Mouse (Mus musculus) olfactory bulb, adult 2 months (tissue): Measurements from ENCODE around the gene Arap1. TPM values are rescaled to one million over a fixed set of nuclear protein-coding genes. Genes with fewer than 3 reads are reported as not detected.

Source experiments
- H3K27ac ChIP-seq: fragments of 200-500 bp; 2 replicates; pipeline ENCODE4 v1.5.1; 2012; ENCODE audit warnings: low read depth, low read length; ENCODE audit not compliant: insufficient read depth
- H3K4me1 ChIP-seq: fragments of 200-500 bp; 2 replicates; pipeline ENCODE4 v1.6.1; 2012; ENCODE audit warnings: low read length; ENCODE audit not compliant: control insufficient read depth, insufficient read depth
- H3K4me3 ChIP-seq: fragments of 200-500 bp; 2 replicates; pipeline ENCODE4 v1.5.1; 2012; ENCODE audit warnings: mild to moderate bottlenecking, low read depth, low read length, moderate library complexity; ENCODE audit not compliant: insufficient read depth
- CTCF ChIP-seq: fragments of 200-500 bp; IDR thresholded peaks from 2 replicates; pipeline ENCODE4 v1.5.1; 2012; ENCODE audit warnings: low read depth, mild to moderate bottlenecking, low read length, moderate library complexity; ENCODE audit not compliant: insufficient read depth
- POLR2A ChIP-seq: fragments of 200-500 bp; IDR thresholded peaks from 2 replicates; pipeline ENCODE4 v1.6.1; 2012; ENCODE audit warnings: mild to moderate bottlenecking, low read depth, low read length, moderate library complexity; ENCODE audit not compliant: insufficient read depth
- WGBS: fragments of 180-500 bp; shearing (Covaris S2); methylation state at CpG from one replicate; pipeline ENCODE4 v1.1.7; 2018; 5-methylcytosine and 5-hydroxymethylcytosine counted together
- polyA plus RNA-seq: library from polyadenylated mRNA; stranded (reverse); fragments of >200 nt; gene quantifications from 2 replicates; pipeline ENCODE4 v1.2.4, GENCODE M21; 2012; ENCODE audit warnings: low replicate concordance; ENCODE audit not compliant: missing spikeins, insufficient read depth, insufficient read length

Gene Arap1
- polyA plus RNA-seq, 1 experiment: not detected

- TF ChIP-seq CTCF: no peak
- TF ChIP-seq POLR2A: no peak
- WGBS: 57% methylated on average over 6 of the region's 6 CpGs
- H3K4me3 ChIP-seq: no peak overlapping the region
- peaks cover 63% of the 10 kb centered on the region for H3K4me1 ChIP-seq
- peak overlapping the region; percentile 28; the same call in 1 of the 2 replicates for H3K27ac ChIP-seq
These were observed 107.3 kb downstream of the Arap1 start for GRCm38 (mm10) chr7:101455141-101455540.

- TF ChIP-seq CTCF: no peak
- no peak for TF ChIP-seq POLR2A
- H3K27ac ChIP-seq: peak overlapping the region; percentile 52
- peak overlapping the region; percentile 7; the same call in 1 of the 2 replicates for H3K4me3 ChIP-seq
- H3K4me1 ChIP-seq: peaks cover 73% of the 10 kb centered on the region
- 62% methylated on average over 4 of the region's 4 CpGs for WGBS
These were observed 108.5 kb downstream of the Arap1 start for GRCm38 (mm10) chr7:101456318-101456717.

- Histone ChIP-seq H3K27ac (no peak overlapping the region), H3K4me3 (no peak overlapping the region), H3K4me1 (peaks cover 78% of the 10 kb centered on the region)
- no peak for TF ChIP-seq CTCF
- no peak for TF ChIP-seq POLR2A
- 71% methylated on average over 5 of the region's 5 CpGs for WGBS
These were observed 108.9 kb downstream of the Arap1 start for GRCm38 (mm10) chr7:101456789-101457188.

GRCm38 (mm10) chr7:101457283-101457682 lies 109.4 kb downstream of the Arap1 start:
- H3K27ac ChIP-seq: 0 out of 2 replicates have a peak overlapping the region, but pooled peaks have one; percentile 4
- WGBS: 56% methylated on average over 5 of the region's 5 CpGs
- no peak for TF ChIP-seq CTCF
- TF ChIP-seq POLR2A: no peak
- no peak overlapping the region for H3K4me3 ChIP-seq
- peaks cover 83% of the 10 kb centered on the region for H3K4me1 ChIP-seq

GRCm38 (mm10) chr7:101457801-101458200 lies 109.9 kb downstream of the Arap1 start:
- Histone ChIP-seq H3K4me3 (no peak overlapping the region), H3K4me1 (peaks cover 88% of the 10 kb centered on the region), H3K27ac (0 out of 2 replicates have a peak overlapping the region, but pooled peaks have one; percentile 4)
- 66% methylated on average over 8 of the region's 8 CpGs for WGBS
- TF ChIP-seq CTCF (no peak), POLR2A (no peak)

GRCm38 (mm10) chr7:101458278-101458781 lies 110.5 kb downstream of the Arap1 start:
- no peak overlapping the region for H3K27ac ChIP-seq
- TF ChIP-seq CTCF: no peak
- TF ChIP-seq POLR2A: no peak
- WGBS: 68% methylated on average over 4 of the region's 4 CpGs
- H3K4me3 ChIP-seq: no peak overlapping the region
- peaks cover 88% of the 10 kb centered on the region for H3K4me1 ChIP-seq

- 83% methylated on average over 9 of the region's 9 CpGs for WGBS
- H3K4me3 ChIP-seq: no peak overlapping the region
- TF ChIP-seq POLR2A (no peak), CTCF (no peak)
- no peak overlapping the region for H3K27ac ChIP-seq
- peaks cover 82% of the 10 kb centered on the region for H3K4me1 ChIP-seq
These were observed 111.5 kb downstream of the Arap1 start for GRCm38 (mm10) chr7:101459305-101459813.

- no peak for TF ChIP-seq CTCF
- TF ChIP-seq POLR2A: no peak
- no peak overlapping the region for H3K27ac ChIP-seq
- H3K4me3 ChIP-seq: no peak overlapping the region
- WGBS: 74% methylated on average over 10 of the region's 10 CpGs
- peaks cover 81% of the 10 kb centered on the region for H3K4me1 ChIP-seq
These were observed 112.2 kb downstream of the Arap1 start for GRCm38 (mm10) chr7:101459923-101460607.

- TF ChIP-seq POLR2A (no peak), CTCF (no peak)
- 36% methylated on average over 10 of the region's 10 CpGs for WGBS
- Histone ChIP-seq H3K4me3 (no peak overlapping the region), H3K27ac (no peak overlapping the region), H3K4me1 (peaks cover 82% of the 10 kb centered on the region)
These were observed 112.7 kb downstream of the Arap1 start for GRCm38 (mm10) chr7:101460608-101460957.

GRCm38 (mm10) chr7:101461571-101461970 lies 113.7 kb downstream of the Arap1 start:
- no peak overlapping the region for H3K4me3 ChIP-seq
- no peak overlapping the region for H3K27ac ChIP-seq
- H3K4me1 ChIP-seq: peaks cover 73% of the 10 kb centered on the region
- 88% methylated on average over 11 of the region's 11 CpGs for WGBS
- TF ChIP-seq POLR2A (no peak), CTCF (no peak)

Other genes starting within 250 kb of the Arap1 start
- gene Atg16l2, start 45.8 kb upstream of the Arap1 start, polyA plus RNA-seq: not detected in 2 replicates
- not detected in 2 replicates for gene Stard10, start 31.0 kb upstream of the Arap1 start, polyA plus RNA-seq
- gene Gm45837, start 62.8 kb downstream of the Arap1 start, polyA plus RNA-seq: not detected in 2 replicates
- gene Pde2a, start 73.6 kb downstream of the Arap1 start, polyA plus RNA-seq: not detected in 2 replicates
- gene Art2b, start 237.5 kb downstream of the Arap1 start, polyA plus RNA-seq: not detected in 2 replicates